Mouse (Mus musculus) left cerebral cortex, adult 11 months (tissue): Measurements from ENCODE around the gene Pde8a.
"Not testable (repeated sequence)": the region's sequence is repeated elsewhere in the genome, so short reads cannot be mapped to it uniquely, and the experiment has no call there.

ENCODE experiments used
- DNase-seq: peaks from one replicate; pipeline ENCODE4 v3.0.0; 2022; ENCODE audit warnings: low spot score

The Pde8a gene

GRCm38 (mm10) chr7:81213347-81214152 is at the start of gene Pde8a:
Gene Pde8a, plus strand, starts transcription at chr7:81213596.
- no peak for DNase-seq

GRCm38 (mm10) chr7:81164411-81164810 is 49.0 kb upstream of the Pde8a start:
- DNase-seq: no peak

- DNase-seq: peak; percentile 12
Observed at GRCm38 (mm10) chr7:81167124-81167523, 46.3 kb upstream of the Pde8a start.

GRCm38 (mm10) chr7:81169351-81169750 is 44.0 kb upstream of the Pde8a start:
- DNase-seq: no peak

- DNase-seq: no peak
Observed at GRCm38 (mm10) chr7:81173931-81174330, 39.5 kb upstream of the Pde8a start.

- DNase-seq: no peak
Observed at GRCm38 (mm10) chr7:81174654-81175053, 38.7 kb upstream of the Pde8a start.

- DNase-seq: no peak
Observed at GRCm38 (mm10) chr7:81176187-81176769, 37.1 kb upstream of the Pde8a start.

GRCm38 (mm10) chr7:81179494-81179893 is 33.9 kb upstream of the Pde8a start:
- DNase-seq: peak; percentile 8

- DNase-seq: no peak
Observed at GRCm38 (mm10) chr7:81182492-81183175, 30.8 kb upstream of the Pde8a start.

GRCm38 (mm10) chr7:81183181-81183580 is 30.2 kb upstream of the Pde8a start:
- no peak for DNase-seq

GRCm38 (mm10) chr7:81184136-81184535 is 29.3 kb upstream of the Pde8a start:
- DNase-seq: no peak

- DNase-seq: no peak
Observed at GRCm38 (mm10) chr7:81184651-81185050, 28.7 kb upstream of the Pde8a start.

GRCm38 (mm10) chr7:81186036-81186435 is 27.4 kb upstream of the Pde8a start:
- not testable (repeated sequence) for DNase-seq

- no peak for DNase-seq
Observed at GRCm38 (mm10) chr7:81189180-81189579, 24.2 kb upstream of the Pde8a start.

GRCm38 (mm10) chr7:81195509-81195908 is 17.9 kb upstream of the Pde8a start:
- no peak for DNase-seq

GRCm38 (mm10) chr7:81196796-81197195 is 16.6 kb upstream of the Pde8a start:
- DNase-seq: no peak

GRCm38 (mm10) chr7:81198538-81198937 is 14.9 kb upstream of the Pde8a start:
- no peak for DNase-seq

- DNase-seq: no peak
Observed at GRCm38 (mm10) chr7:81199109-81199508, 14.3 kb upstream of the Pde8a start.

GRCm38 (mm10) chr7:81199757-81200156 is 13.6 kb upstream of the Pde8a start:
- DNase-seq: no peak

- DNase-seq: no peak
Observed at GRCm38 (mm10) chr7:81202389-81202788, 11.0 kb upstream of the Pde8a start.

- not testable (repeated sequence) for DNase-seq
Observed at GRCm38 (mm10) chr7:81203576-81203975, 9.8 kb upstream of the Pde8a start.

- DNase-seq: peak; percentile 28
Observed at GRCm38 (mm10) chr7:81208944-81209343, 4.5 kb upstream of the Pde8a start.
